Mouse (Mus musculus): ENCODE results near the gene Rmnd1.

DNA sequence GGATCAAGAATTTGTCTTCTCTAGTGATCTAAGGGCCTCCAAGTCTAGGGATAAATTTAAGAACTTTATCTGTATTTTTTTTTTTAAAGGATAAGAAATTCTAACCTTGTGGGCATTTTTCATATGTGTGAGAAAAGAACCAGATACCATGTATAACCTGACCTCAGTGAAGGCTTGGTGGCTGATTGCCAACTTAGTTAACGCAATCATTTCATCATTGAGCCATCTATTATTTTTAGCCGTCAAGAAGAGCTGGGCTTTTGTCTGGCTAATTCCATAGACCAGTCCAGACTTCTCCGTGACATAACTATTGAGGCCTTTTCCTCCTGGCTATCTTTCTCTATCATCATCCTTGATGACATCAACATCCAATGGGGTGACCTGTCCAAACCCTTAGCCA is 43.2 kb upstream of the Rmnd1 start:
- TF ChIP-seq CTCF (IDR thresholded peaks at IDR 0.05; ENCODE audit: low read depth), result no peak
- no peak for TF ChIP-seq EP300 (IDR thresholded peaks at IDR 0.05; ENCODE audit: low read depth)
